ENCODE assay signal across 14 mouse cellular contexts in genomic region chr11:96564088-96564487, GRCm38 (mm10).
A peak's percentile ranks its signal among the peaks of the same experiment; 100 is the strongest.
DNase-seq lines count a peak whose midpoint lies in the region; TF ChIP-seq lines count a peak whose summit lies in the region.
"Had no signal": no experiment of that assay in that cellular context is flagged by ENCODE, and none has a peak within 500 bp of the region (broad histone marks: within the 10 kb centered on the region; RNA-seq: fewer than 3 reads in every experiment).

No protein-coding gene starts in this region.

- no peak overlapping the region for H3K27ac ChIP-seq in layer of hippocampus, adult 2 months
- H3K27ac ChIP-seq: heart, embryonic 10.5 days; kidney, embryonic 15.5 days; limb, embryonic 10.5 days; neural tube, embryonic 13.5 days had no signal

- no peak for DNase-seq in layer of hippocampus, adult 2 months (ENCODE audit: low spot score in 2 of 2)
- DNase-seq in layer of hippocampus, adult 11-12 months (ENCODE audit: low spot score), result no peak
- peak; percentile 8 for DNase-seq in 3T3-L1 (ENCODE audit: low read depth, low spot score)
- peak; percentile 16 to 31 for DNase-seq in B cell, adult 2 months
- DNase-seq in ZHBTc4 (ENCODE audit: low read depth, low spot score), result peak; percentile 65
- no peak for DNase-seq in right cerebral cortex, postnatal 4 days
- no peak for DNase-seq in adipocyte (ENCODE audit: low spot score)
- DNase-seq: adrenal gland, postnatal 25 days; retina, postnatal 1 day; thymus, adult 18-20 months had no signal

- peak; percentile 53 for TF ChIP-seq CTCF in layer of hippocampus, adult 2 months (conservative IDR thresholded peaks at IDR 0.05)

- H3K4me3 ChIP-seq in layer of hippocampus, adult 2 months, result no peak overlapping the region
- H3K4me3 ChIP-seq: heart, embryonic 10.5 days; kidney, embryonic 15.5 days; limb, embryonic 10.5 days; neural tube, embryonic 13.5 days had no signal

Comparison
In these comparisons a context has a peak if more than half of its experiments do, and no peak if none do; other contexts are left out.
1. DNase-seq: peak in 3T3-L1 (single experiment), B cell, adult 2 months (2 of 2) and ZHBTc4 (single experiment); none in layer of hippocampus, adult 2 months (0 of 2), layer of hippocampus, adult 11-12 months (single experiment), right cerebral cortex, postnatal 4 days (single experiment) and adipocyte (single experiment).